Mouse (Mus musculus): ENCODE data around the gene Gpc5. TPM values are rescaled to one million over a fixed set of nuclear protein-coding genes. Genes with fewer than 3 reads are reported as not detected.
A peak's percentile ranks its signal among the peaks of the same experiment; 100 is the strongest.

Gpc5 gene
- polyA plus RNA-seq, 1 experiment from 2014 or later = 0.05 TPM

DNA sequence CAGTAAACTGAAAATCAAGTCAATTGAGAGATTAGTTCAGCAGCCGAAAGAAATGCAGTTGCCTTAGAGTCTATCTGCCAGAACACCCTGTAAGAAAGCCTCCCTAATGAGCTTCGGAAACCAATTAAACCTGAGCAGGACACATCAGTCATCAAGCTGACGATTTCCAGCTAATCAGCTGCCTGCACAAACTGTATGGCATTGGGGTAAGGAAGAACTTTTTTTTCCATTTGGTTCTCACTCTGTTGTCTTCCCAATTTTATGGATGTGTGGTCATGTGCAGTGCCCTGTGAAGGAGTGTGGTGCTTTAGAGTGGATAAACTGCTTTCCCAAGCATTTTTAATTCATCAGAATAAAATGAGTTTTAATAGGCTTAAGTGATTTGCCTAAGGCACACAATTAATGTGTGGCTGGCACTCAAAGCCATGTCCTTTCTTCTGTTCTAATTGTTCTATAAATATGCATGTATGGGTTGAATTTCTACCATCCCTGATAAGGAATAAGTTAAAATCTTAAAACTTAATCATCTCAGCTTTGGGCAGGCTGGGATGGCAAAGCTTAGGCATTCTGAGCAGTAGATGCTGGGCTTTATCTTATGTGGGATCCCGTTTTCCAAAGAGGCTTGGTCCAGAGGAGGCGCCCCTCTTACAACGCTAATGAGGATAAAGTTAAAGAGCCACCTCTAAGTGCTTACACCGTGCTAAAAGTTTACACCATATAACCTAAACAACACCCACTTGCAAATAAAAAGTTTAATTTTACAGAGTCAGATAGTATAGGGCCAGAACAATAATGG lies 687.6 kb downstream of the Gpc5 start:
- Histone ChIP-seq H3K27ac (no peak overlapping the region), H3K9ac (no peak overlapping the region), H3K4me1 (replicated peaks) (no peaks in the 10 kb centered on the region), H3K4me3 (replicated peaks) (no peak overlapping the region), H3K27me3 (no peaks in the 10 kb centered on the region), H3K9me3 (replicated peaks) (no peaks in the 10 kb centered on the region), H3K4me2 (no peak overlapping the region), H3K36me3 (no peaks in the 10 kb centered on the region)
- DNase-seq (no peak), ATAC-seq (ENCODE audit: low read depth) (no peak)
- WGBS (ENCODE audit: insufficient replicate concordance) = 69% methylated on average over 7 of the region's 7 CpGs

DNA sequence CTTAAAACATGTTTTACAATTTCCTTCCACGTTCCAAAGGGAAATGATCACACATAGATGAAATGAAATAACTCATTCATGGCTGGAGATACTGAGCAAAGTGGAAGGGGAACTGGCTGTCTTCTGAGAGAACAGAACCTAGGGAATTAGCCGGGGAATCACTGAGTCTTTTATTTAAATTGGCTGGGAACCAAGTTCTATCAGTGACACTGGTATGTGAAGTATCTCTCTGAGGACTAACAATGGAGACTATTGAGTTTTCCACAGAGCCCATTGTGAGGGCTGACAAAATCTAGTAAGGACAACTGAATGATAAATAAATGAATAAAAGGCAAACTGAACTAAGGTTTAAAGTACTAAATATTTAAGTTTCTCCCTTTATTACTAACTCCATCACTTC lies 712.7 kb downstream of the Gpc5 start:
- Histone ChIP-seq H3K4me1 (replicated peaks) (no peaks in the 10 kb centered on the region), H3K36me3 (no peaks in the 10 kb centered on the region), H3K4me3 (replicated peaks) (no peak overlapping the region), H3K4me2 (no peak overlapping the region), H3K9me3 (replicated peaks) (no peaks in the 10 kb centered on the region), H3K27ac (no peak overlapping the region), H3K27me3 (no peaks in the 10 kb centered on the region), H3K9ac (no peak overlapping the region)
- DNase-seq (no peak), ATAC-seq (ENCODE audit: low read depth) (no peak)
- 42% methylated on average over 2 of the region's 2 CpGs for WGBS (ENCODE audit: insufficient replicate concordance)

DNA sequence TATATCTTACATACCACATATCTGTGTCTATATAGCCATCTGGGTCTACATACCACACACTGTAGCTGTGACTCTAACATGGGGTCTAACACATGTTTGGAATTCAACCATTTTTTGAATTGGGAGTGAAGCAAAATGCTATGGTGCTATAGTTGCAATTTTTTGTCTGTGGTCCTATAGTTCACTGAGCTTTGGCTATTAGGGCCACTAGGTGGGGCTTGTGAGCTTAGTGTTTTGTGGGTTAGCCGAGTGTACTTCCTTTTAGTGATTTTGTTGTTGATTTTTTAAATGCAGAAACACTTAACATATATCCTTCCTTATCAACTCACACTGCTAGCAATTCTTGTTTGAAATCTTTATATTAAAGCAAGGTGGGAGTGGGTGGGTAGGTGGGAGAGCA lies 727.0 kb downstream of the Gpc5 start:
- H3K9ac ChIP-seq = no peak overlapping the region
- H3K4me2 ChIP-seq = no peak overlapping the region
- no peak overlapping the region for H3K4me3 ChIP-seq (replicated peaks)
- H3K27ac ChIP-seq = no peak overlapping the region
- DNase-seq = no peak
- no peaks in the 10 kb centered on the region for H3K36me3 ChIP-seq
- H3K9me3 ChIP-seq (replicated peaks) = no peaks in the 10 kb centered on the region
- WGBS (ENCODE audit: insufficient replicate concordance) = 15% methylated on average over 1 of the region's 1 CpGs
- no peak for ATAC-seq (ENCODE audit: low read depth)
- H3K27me3 ChIP-seq = no peaks in the 10 kb centered on the region
- H3K4me1 ChIP-seq (replicated peaks) = no peaks in the 10 kb centered on the region

DNA sequence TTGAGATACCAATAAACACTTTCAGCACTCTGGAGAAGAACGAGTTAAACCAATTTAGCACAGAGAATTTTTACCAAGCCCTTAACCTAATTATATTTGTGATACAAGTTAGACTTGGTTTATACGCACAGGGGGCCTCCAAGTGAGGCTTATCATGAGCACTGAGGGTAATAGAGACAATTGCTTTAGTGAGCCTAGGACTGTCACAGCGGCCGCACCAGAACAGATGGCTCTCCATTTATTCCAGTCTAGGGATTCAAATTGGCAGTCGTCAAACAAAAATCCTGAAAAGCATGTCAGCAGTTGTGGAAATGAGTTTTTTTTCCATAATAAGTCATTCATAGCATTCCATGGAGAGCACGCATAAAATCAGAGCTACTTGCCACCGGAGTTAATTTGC lies 729.6 kb downstream of the Gpc5 start:
- DNase-seq (no peak), ATAC-seq (ENCODE audit: low read depth) (no peak)
- no peaks in the 10 kb centered on the region for H3K4me1 ChIP-seq (replicated peaks)
- WGBS (ENCODE audit: insufficient replicate concordance) = 77% methylated on average over 7 of the region's 7 CpGs
- no peaks in the 10 kb centered on the region for H3K9me3 ChIP-seq (replicated peaks)
- no peaks in the 10 kb centered on the region for H3K27me3 ChIP-seq
- H3K4me3 ChIP-seq (replicated peaks) = no peak overlapping the region
- H3K36me3 ChIP-seq = no peaks in the 10 kb centered on the region
- no peak overlapping the region for H3K4me2 ChIP-seq
- no peak overlapping the region for H3K27ac ChIP-seq
- H3K9ac ChIP-seq = no peak overlapping the region

DNA sequence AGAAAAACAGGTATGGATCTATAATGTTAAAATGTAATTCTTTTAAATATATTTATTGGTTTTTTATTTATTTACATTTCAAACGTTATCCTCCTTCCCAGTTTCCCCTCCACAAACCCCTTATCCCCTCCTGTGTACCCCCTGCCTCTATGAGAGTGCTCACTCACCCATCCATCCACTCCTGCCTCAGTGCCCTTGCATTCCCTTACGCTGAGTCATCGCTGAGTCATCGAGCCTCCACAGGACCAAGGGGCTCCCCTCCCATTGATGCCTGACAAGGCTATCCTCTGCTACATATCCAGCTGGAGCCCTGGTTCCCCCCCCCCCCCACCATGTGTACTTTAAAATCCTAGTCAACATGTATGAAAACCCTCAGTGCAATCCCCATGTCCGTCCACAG lies 738.5 kb downstream of the Gpc5 start:
- WGBS (ENCODE audit: insufficient replicate concordance) = 31% methylated on average over 5 of the region's 5 CpGs

DNA sequence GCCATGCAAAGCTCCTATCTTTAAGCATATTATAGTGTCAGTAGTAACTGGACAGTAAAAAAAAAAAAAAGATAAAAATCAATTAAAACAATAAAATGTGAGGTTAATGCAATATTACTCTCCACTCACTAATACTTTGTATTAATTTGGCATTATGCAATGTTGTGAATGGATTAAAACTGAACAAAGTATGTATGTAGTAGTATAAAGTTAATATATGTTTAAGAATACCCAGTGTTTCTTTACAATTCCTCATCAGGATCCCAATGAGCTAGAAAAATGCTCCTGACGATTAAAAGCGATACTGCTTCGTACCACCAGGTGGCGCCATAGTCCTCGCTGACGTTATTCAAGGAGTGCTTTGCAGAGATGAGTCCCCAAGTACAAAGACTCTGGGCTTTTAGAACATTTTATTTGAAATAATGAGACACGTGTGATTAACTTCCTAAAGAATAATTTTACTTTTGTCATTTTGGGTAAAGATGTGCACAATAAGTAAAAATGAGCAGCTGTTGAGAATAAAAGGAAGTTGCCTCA lies 739.3 kb downstream of the Gpc5 start:
- Histone ChIP-seq H3K9me3 (replicated peaks) (no peaks in the 10 kb centered on the region), H3K4me2 (no peak overlapping the region), H3K4me3 (replicated peaks) (no peak overlapping the region), H3K27me3 (no peaks in the 10 kb centered on the region), H3K27ac (no peak overlapping the region), H3K36me3 (no peaks in the 10 kb centered on the region), H3K9ac (no peak overlapping the region), H3K4me1 (replicated peaks) (no peaks in the 10 kb centered on the region)
- ATAC-seq (ENCODE audit: low read depth) (no peak), DNase-seq (peak; percentile 6)
- under 1% methylated on average over 7 of the region's 7 CpGs for WGBS (ENCODE audit: insufficient replicate concordance)

More for the DNA sequence above, 738.5 kb downstream of the Gpc5 start:
- H3K9me3 ChIP-seq (replicated peaks) = no peaks in the 10 kb centered on the region
- no peak overlapping the region for H3K4me2 ChIP-seq
- no peak overlapping the region for H3K9ac ChIP-seq
- H3K27ac ChIP-seq = no peak overlapping the region
- peak; percentile 72; the same call in 1 of the 2 replicates for ATAC-seq (ENCODE audit: low read depth)
- peak; percentile 2 for DNase-seq
- no peak overlapping the region for H3K4me3 ChIP-seq (replicated peaks)
- no peaks in the 10 kb centered on the region for H3K27me3 ChIP-seq
- no peaks in the 10 kb centered on the region for H3K36me3 ChIP-seq
- H3K4me1 ChIP-seq (replicated peaks) = no peaks in the 10 kb centered on the region

DNA sequence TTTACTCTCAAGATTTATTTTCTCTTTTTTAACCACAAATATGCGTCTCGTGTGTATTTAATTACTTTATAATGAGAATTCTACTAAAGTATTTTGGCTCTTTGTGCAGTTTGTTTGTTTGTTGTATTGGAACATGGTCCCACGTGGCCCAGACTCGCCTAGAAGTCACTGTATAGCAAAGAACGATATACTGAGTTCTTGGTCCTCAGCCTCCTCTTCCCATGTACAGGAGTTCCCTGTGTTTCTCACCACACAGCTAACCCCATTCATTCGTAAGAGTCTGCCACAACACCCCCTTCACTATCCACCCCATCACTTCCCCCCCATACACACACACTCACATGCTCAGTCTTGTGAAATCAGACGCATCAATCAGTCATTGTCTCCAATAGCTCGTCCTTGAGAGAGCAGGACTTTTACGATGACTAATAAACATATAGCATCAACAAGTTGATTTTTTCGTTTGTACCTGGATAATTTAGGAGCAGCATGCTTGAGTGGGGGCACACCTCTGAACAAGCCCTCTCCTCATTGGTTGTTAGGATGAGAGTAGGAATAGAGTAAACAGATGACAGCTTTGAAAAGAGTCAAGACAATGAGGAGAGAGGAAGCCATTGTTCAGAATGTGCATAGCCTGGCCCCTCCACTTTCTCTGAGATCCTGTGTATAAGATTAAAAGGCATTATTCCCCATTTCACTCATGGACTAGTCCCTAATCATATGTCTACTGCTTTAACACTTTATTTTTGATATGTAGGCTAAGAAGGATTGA lies 740.0 kb downstream of the Gpc5 start:
- Histone ChIP-seq H3K9ac (no peak overlapping the region), H3K4me3 (replicated peaks) (no peak overlapping the region), H3K36me3 (no peaks in the 10 kb centered on the region), H3K27ac (no peak overlapping the region), H3K4me1 (replicated peaks) (no peaks in the 10 kb centered on the region), H3K4me2 (no peak overlapping the region), H3K27me3 (no peaks in the 10 kb centered on the region), H3K9me3 (replicated peaks) (no peaks in the 10 kb centered on the region)
- DNase-seq (no peak), ATAC-seq (ENCODE audit: low read depth) (no peak)
- WGBS (ENCODE audit: insufficient replicate concordance) = 55% methylated on average over 10 of the region's 10 CpGs

DNA sequence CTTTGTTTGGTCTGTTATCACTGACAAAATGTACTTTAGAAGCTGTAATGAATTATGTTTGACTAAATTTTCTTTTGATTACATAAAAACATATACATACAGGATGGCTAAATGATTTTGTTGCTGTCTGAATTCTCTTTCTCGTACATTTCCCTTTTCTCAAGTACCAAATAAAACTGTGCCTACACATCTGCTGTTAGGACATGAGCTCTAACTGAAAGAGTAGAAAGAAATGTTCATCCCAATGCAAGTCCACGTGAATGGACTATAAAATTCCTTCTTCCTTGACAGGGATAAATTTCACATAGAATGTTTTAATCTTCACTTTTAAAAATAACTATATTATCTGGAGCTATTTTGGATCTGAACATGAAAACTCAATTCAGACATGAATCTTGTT lies 751.8 kb downstream of the Gpc5 start:
- WGBS (ENCODE audit: insufficient replicate concordance) = 34% methylated on average over 2 of the region's 2 CpGs
- ATAC-seq (ENCODE audit: low read depth) = no peak
- no peaks in the 10 kb centered on the region for H3K9me3 ChIP-seq (replicated peaks)

DNA sequence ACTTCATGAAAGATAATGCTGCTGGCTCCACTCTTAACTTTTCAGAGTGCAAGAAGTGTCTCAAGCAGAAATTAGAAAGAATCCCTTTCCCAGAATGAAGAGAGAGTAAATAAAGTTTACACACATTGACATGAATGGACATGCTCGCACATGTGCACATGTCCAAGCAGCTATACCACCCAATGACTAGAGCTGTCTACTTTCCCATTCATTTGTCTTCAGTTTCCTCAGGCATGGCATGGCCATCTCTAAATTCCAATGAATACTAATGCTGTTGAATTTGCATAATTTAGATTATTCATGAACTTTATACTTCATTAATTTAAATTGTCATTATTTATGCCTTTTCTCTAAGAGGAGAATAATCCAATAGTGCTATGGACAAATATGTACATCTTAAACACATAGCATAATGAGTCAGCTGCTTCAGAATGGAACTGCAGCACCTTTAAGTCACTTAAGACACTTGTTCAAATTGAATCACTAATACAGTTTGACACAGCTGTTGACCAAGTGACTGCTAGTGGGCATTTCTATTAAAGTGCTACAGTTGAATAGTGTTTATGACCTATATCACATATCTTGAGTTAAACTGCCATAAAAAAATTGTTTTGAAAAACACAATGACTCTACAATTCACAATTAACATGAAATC lies 752.9 kb downstream of the Gpc5 start:
- no peaks in the 10 kb centered on the region for H3K4me1 ChIP-seq (replicated peaks)
- H3K27me3 ChIP-seq = no peaks in the 10 kb centered on the region
- no peak for DNase-seq
- H3K9ac ChIP-seq = no peak overlapping the region
- ATAC-seq (ENCODE audit: low read depth) = no peak
- H3K4me3 ChIP-seq (replicated peaks) = no peak overlapping the region
- no peaks in the 10 kb centered on the region for H3K9me3 ChIP-seq (replicated peaks)
- no peaks in the 10 kb centered on the region for H3K36me3 ChIP-seq
- no peak overlapping the region for H3K4me2 ChIP-seq
- H3K27ac ChIP-seq = no peak overlapping the region
- 65% methylated on average over 1 of the region's 1 CpGs for WGBS (ENCODE audit: insufficient replicate concordance)

More for the DNA sequence above, 751.8 kb downstream of the Gpc5 start:
- Histone ChIP-seq H3K27ac (no peak overlapping the region), H3K9ac (no peak overlapping the region), H3K36me3 (no peaks in the 10 kb centered on the region), H3K4me3 (replicated peaks) (no peak overlapping the region), H3K27me3 (no peaks in the 10 kb centered on the region), H3K4me1 (replicated peaks) (no peaks in the 10 kb centered on the region), H3K4me2 (no peak overlapping the region)
- DNase-seq = no peak

DNA sequence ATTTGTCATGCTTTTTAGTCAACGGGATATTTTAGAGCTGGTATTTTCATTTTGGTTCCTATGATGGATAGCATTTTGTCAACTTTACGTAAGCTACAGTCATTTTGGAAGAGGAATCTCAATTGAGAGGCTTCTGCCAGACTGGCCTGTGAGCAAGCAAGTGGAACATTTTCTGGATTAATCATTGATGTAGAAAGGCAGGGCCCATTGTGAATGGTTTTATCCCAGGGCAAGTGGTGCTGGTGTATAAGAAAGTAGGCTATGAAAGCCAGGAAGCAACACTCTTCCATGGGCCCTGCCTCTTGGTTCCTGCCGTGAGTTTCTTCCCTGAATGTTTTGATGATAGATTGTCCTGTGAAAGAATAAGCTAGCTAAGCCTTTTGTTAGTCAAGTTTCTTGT lies 777.1 kb downstream of the Gpc5 start:
- no peak overlapping the region for H3K4me3 ChIP-seq (replicated peaks)
- ATAC-seq (ENCODE audit: low read depth) (no peak), DNase-seq (no peak)
- H3K4me2 ChIP-seq = no peak overlapping the region
- no peaks in the 10 kb centered on the region for H3K27me3 ChIP-seq
- H3K36me3 ChIP-seq = no peaks in the 10 kb centered on the region
- no peaks in the 10 kb centered on the region for H3K4me1 ChIP-seq (replicated peaks)
- no peak overlapping the region for H3K9ac ChIP-seq
- no peak overlapping the region for H3K27ac ChIP-seq
- no peaks in the 10 kb centered on the region for H3K9me3 ChIP-seq (replicated peaks)
- 67% methylated on average over 3 of the region's 3 CpGs for WGBS (ENCODE audit: insufficient replicate concordance)

DNA sequence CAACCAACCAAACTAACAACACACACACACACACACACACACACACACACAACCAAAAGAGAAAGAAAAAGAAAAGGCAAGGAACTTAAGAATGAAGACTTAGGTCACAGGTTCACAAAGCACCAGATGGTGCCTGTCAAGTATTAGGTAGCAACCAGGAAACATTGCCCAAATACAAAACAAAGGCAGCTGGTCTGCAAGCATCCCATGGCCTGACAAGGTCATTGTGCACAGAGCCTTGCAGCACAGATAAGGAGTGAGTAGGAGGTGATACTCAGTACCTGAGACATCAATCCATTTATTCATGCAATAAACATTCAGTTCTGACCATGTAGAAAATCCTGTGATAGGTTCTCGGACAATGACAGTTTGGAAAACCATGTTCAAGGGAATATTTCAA lies 884.0 kb downstream of the Gpc5 start:
- DNase-seq = no peak
- no peak for ATAC-seq (ENCODE audit: low read depth)
- no peak overlapping the region for H3K9ac ChIP-seq
- peaks cover 8% of the 10 kb centered on the region for H3K4me1 ChIP-seq (replicated peaks)
- no peak overlapping the region for H3K4me2 ChIP-seq
- no peaks in the 10 kb centered on the region for H3K9me3 ChIP-seq (replicated peaks)
- H3K27ac ChIP-seq = no peak overlapping the region
- H3K36me3 ChIP-seq = no peaks in the 10 kb centered on the region
- no peaks in the 10 kb centered on the region for H3K27me3 ChIP-seq
- H3K4me3 ChIP-seq (replicated peaks) = no peak overlapping the region
- WGBS (ENCODE audit: insufficient replicate concordance) = 57% methylated on average over 1 of the region's 1 CpGs

Measured in liver, embryonic 13.5 days (tissue).